Mouse (Mus musculus): Measurements from ENCODE around the gene Cramp1l. TPM values are rescaled to one million over a fixed set of nuclear protein-coding genes. Genes with fewer than 3 reads are reported as not detected.

Cramp1l gene
- polyA plus RNA-seq, 1 experiment from 2014 or later, result 6.8 TPM

Other genes starting within 250 kb of the Cramp1l start
- gene Meiob, start 211.5 kb downstream of the Cramp1l start, polyA plus RNA-seq (2016; fragmentation: Nextera tagmentation; extraction: Ambion mirVana), result 0.06 TPM in 1 of 2 replicates, not detected in the other
- 28.5 and 29.3 TPM in 2 replicates for gene Hagh, start 175.6 kb downstream of the Cramp1l start, polyA plus RNA-seq (2016; fragmentation: Nextera tagmentation; extraction: Ambion mirVana)
- 18.4 and 19.6 TPM in 2 replicates for gene Fahd1, start 165.4 kb downstream of the Cramp1l start, polyA plus RNA-seq (2016; fragmentation: Nextera tagmentation; extraction: Ambion mirVana)
- gene Igfals, start 149.8 kb downstream of the Cramp1l start, polyA plus RNA-seq (2016; fragmentation: Nextera tagmentation; extraction: Ambion mirVana), result 0.31 TPM in 1 of 2 replicates, not detected in the other
- 85.5 and 87.0 TPM in 2 replicates for gene Nubp2, start 129.4 kb downstream of the Cramp1l start, polyA plus RNA-seq (2016; fragmentation: Nextera tagmentation; extraction: Ambion mirVana)
- 46.6 and 50.4 TPM in 2 replicates for gene Spsb3, start 129.1 kb downstream of the Cramp1l start, polyA plus RNA-seq (2016; fragmentation: Nextera tagmentation; extraction: Ambion mirVana)
- 28.9 and 33.9 TPM in 2 replicates for gene Eme2, start 120.7 kb downstream of the Cramp1l start, polyA plus RNA-seq (2016; fragmentation: Nextera tagmentation; extraction: Ambion mirVana)
- gene Mrps34, start 120.7 kb downstream of the Cramp1l start, polyA plus RNA-seq (2016; fragmentation: Nextera tagmentation; extraction: Ambion mirVana), result 94.7 and 98.1 TPM in 2 replicates
- gene Nme3, start 119.3 kb downstream of the Cramp1l start, polyA plus RNA-seq (2016; fragmentation: Nextera tagmentation; extraction: Ambion mirVana), result 46.2 and 47.0 TPM in 2 replicates
- gene Mapk8ip3, start 78.8 kb downstream of the Cramp1l start, polyA plus RNA-seq (2016; fragmentation: Nextera tagmentation; extraction: Ambion mirVana), result 40.1 and 53.9 TPM in 2 replicates
- gene Jpt2, start 55.1 kb downstream of the Cramp1l start, polyA plus RNA-seq (2016; fragmentation: Nextera tagmentation; extraction: Ambion mirVana), result 442 and 466 TPM in 2 replicates
- gene Ift140, start 297 bp upstream of the Cramp1l start, polyA plus RNA-seq (2016; fragmentation: Nextera tagmentation; extraction: Ambion mirVana), result 27.0 and 34.9 TPM in 2 replicates
- 10.7 and 12.7 TPM in 2 replicates for gene Tmem204, start 67.8 kb upstream of the Cramp1l start, polyA plus RNA-seq (2016; fragmentation: Nextera tagmentation; extraction: Ambion mirVana)
- 51.2 and 51.5 TPM in 2 replicates for gene Telo2, start 100.2 kb upstream of the Cramp1l start, polyA plus RNA-seq (2016; fragmentation: Nextera tagmentation; extraction: Ambion mirVana)
- not detected in 2 replicates for gene Ptx4, start 105.0 kb upstream of the Cramp1l start, polyA plus RNA-seq (2016; fragmentation: Nextera tagmentation; extraction: Ambion mirVana)
- gene Clcn7, start 117.6 kb upstream of the Cramp1l start, polyA plus RNA-seq (2016; fragmentation: Nextera tagmentation; extraction: Ambion mirVana), result 23.1 and 26.4 TPM in 2 replicates
- gene Ccdc154, start 146.7 kb upstream of the Cramp1l start, polyA plus RNA-seq (2016; fragmentation: Nextera tagmentation; extraction: Ambion mirVana), result not detected in 2 replicates
- gene Gm38655, start 159.7 kb upstream of the Cramp1l start, polyA plus RNA-seq (2016; fragmentation: Nextera tagmentation; extraction: Ambion mirVana), result not detected in 2 replicates
- 37.3 and 37.7 TPM in 2 replicates for gene BC003965, start 168.8 kb upstream of the Cramp1l start, polyA plus RNA-seq (2016; fragmentation: Nextera tagmentation; extraction: Ambion mirVana)
- gene Unkl, start 172.6 kb upstream of the Cramp1l start, polyA plus RNA-seq (2016; fragmentation: Nextera tagmentation; extraction: Ambion mirVana), result 8.4 and 9.7 TPM in 2 replicates
- 67.0 and 75.3 TPM in 2 replicates for gene Gnptg, start 224.3 kb upstream of the Cramp1l start, polyA plus RNA-seq (2016; fragmentation: Nextera tagmentation; extraction: Ambion mirVana)
- gene Tsr3, start 224.4 kb upstream of the Cramp1l start, polyA plus RNA-seq (2016; fragmentation: Nextera tagmentation; extraction: Ambion mirVana), result 74.6 and 80.4 TPM in 2 replicates
- gene Baiap3, start 240.6 kb upstream of the Cramp1l start, polyA plus RNA-seq (2016; fragmentation: Nextera tagmentation; extraction: Ambion mirVana), result 2.3 and 2.4 TPM in 2 replicates

All from midbrain, embryonic 10.5 days (tissue).